Mouse (Mus musculus) embryonic fibroblast, embryonic 13.5 days (primary cell): ENCODE data around the gene 2310011J03Rik. TPM values are rescaled to one million over a fixed set of nuclear protein-coding genes. Genes with fewer than 3 reads are reported as not detected.
"Not testable (repeated sequence)": the region's sequence is repeated elsewhere in the genome, so short reads cannot be mapped to it uniquely, and the experiment has no call there.

ENCODE experiments used
- H3K27ac ChIP-seq: 2 replicates; pipeline ENCODE4 v1.5.1; 2012; ENCODE audit warnings: low read length, control low read depth, inconsistent platforms; ENCODE audit not compliant: insufficient read depth
- H3K4me1 ChIP-seq: 2 replicates; pipeline ENCODE4 v1.6.1; 2011; ENCODE audit warnings: low read length; ENCODE audit not compliant: control insufficient read depth, insufficient read depth
- H3K4me3 ChIP-seq: 2 replicates; pipeline ENCODE4 v1.5.1; 2011; ENCODE audit warnings: mild to moderate bottlenecking, control low read depth, low read length; ENCODE audit not compliant: insufficient read depth
- CTCF ChIP-seq: IDR thresholded peaks from 2 replicates; pipeline ENCODE4 v1.5.1; 2011; ENCODE audit warnings: mild to moderate bottlenecking, control low read depth, low read length, moderate library complexity, borderline replicate concordance; ENCODE audit not compliant: insufficient read depth
- POLR2A ChIP-seq: IDR thresholded peaks from 2 replicates; pipeline ENCODE4 v1.6.1; 2011; ENCODE audit warnings: low read depth, mild to moderate bottlenecking, control low read depth, low read length, moderate library complexity
- polyA plus RNA-seq: library from polyadenylated mRNA; stranded (reverse); fragments of >200 nt; gene quantifications from 2 replicates; pipeline ENCODE4 v1.2.4, GENCODE M21; 2011; ENCODE audit warnings: low read depth; ENCODE audit not compliant: missing spikeins, insufficient read length

2310011J03Rik gene
- polyA plus RNA-seq, 1 experiment = 16.4 TPM

- Histone ChIP-seq H3K4me3 (no peak overlapping the region), H3K4me1 (no peaks in the 10 kb centered on the region), H3K27ac (no peak overlapping the region)
- no peak for TF ChIP-seq POLR2A
- TF ChIP-seq CTCF = no peak
Observed at GRCm38 (mm10) chr10:80352727-80353126, 32.4 kb upstream of the 2310011J03Rik start.

- Histone ChIP-seq H3K4me3 (no peak overlapping the region), H3K4me1 (no peaks in the 10 kb centered on the region), H3K27ac (no peak overlapping the region)
- TF ChIP-seq POLR2A (no peak), CTCF (no peak)
Observed at GRCm38 (mm10) chr10:80351896-80352295, 31.6 kb upstream of the 2310011J03Rik start.

GRCm38 (mm10) chr10:80350292-80350691 is 30.0 kb upstream of the 2310011J03Rik start:
- H3K4me3 ChIP-seq = no peak overlapping the region
- H3K4me1 ChIP-seq = peaks cover 4% of the 10 kb centered on the region; the same call in 1 of the 2 replicates
- H3K27ac ChIP-seq = no peak overlapping the region
- peak; percentile 96 for TF ChIP-seq CTCF
- TF ChIP-seq POLR2A = no peak

- peaks cover 4% of the 10 kb centered on the region; the same call in 1 of the 2 replicates for H3K4me1 ChIP-seq
- H3K27ac ChIP-seq = no peak overlapping the region
- H3K4me3 ChIP-seq = no peak overlapping the region
- TF ChIP-seq CTCF (no peak), POLR2A (no peak)
Observed at GRCm38 (mm10) chr10:80348981-80349380, 28.6 kb upstream of the 2310011J03Rik start.

GRCm38 (mm10) chr10:80348244-80348781 is 28.0 kb upstream of the 2310011J03Rik start, which contains the start of gene Adamtsl5:
Gene Adamtsl5 (minus strand): TSS chr10:80348412.
- peak within 1 kb of the TSS; percentile 65 for H3K4me3 ChIP-seq
- peak within 1 kb of the TSS; percentile 2; the same call in 1 of the 2 replicates for H3K27ac ChIP-seq
- peaks cover 4% of the 10 kb centered on the region; the same call in 1 of the 2 replicates for H3K4me1 ChIP-seq
- TF ChIP-seq CTCF (peak; percentile 70), POLR2A (peak; percentile 87)

GRCm38 (mm10) chr10:80347514-80347967 is 27.2 kb upstream of the 2310011J03Rik start:
- Histone ChIP-seq H3K27ac (peak overlapping the region; percentile 2; the same call in 1 of the 2 replicates), H3K4me3 (peak overlapping the region; percentile 65), H3K4me1 (peaks cover 4% of the 10 kb centered on the region; the same call in 1 of the 2 replicates)
- TF ChIP-seq CTCF (no peak), POLR2A (peak; percentile 32; the same call in 1 of the 2 replicates)

GRCm38 (mm10) chr10:80345929-80346328 is 25.6 kb upstream of the 2310011J03Rik start:
- H3K4me1 ChIP-seq, H3K27ac ChIP-seq, H3K4me3 ChIP-seq: not testable (repeated sequence)

GRCm38 (mm10) chr10:80345122-80345521 is 24.8 kb upstream of the 2310011J03Rik start:
- Histone ChIP-seq H3K27ac (no peak overlapping the region), H3K4me1 (peaks cover 9% of the 10 kb centered on the region; the same call in 1 of the 2 replicates), H3K4me3 (no peak overlapping the region)
- TF ChIP-seq POLR2A = no peak
- TF ChIP-seq CTCF = no peak

- Histone ChIP-seq H3K4me1 (peaks cover 9% of the 10 kb centered on the region; the same call in 1 of the 2 replicates), H3K27ac (no peak overlapping the region), H3K4me3 (no peak overlapping the region)
- TF ChIP-seq POLR2A (no peak), CTCF (no peak)
Observed at GRCm38 (mm10) chr10:80344131-80344661, 23.9 kb upstream of the 2310011J03Rik start.

- H3K4me1 ChIP-seq = peaks cover 9% of the 10 kb centered on the region; the same call in 1 of the 2 replicates
- H3K27ac ChIP-seq = no peak overlapping the region
- H3K4me3 ChIP-seq = no peak overlapping the region
- TF ChIP-seq POLR2A (no peak), CTCF (no peak)
Observed at GRCm38 (mm10) chr10:80343425-80343895, 23.1 kb upstream of the 2310011J03Rik start.
